Mouse (Mus musculus): ENCODE measurements around the gene Dusp27.

The Dusp27 gene

GRCm38 (mm10) chr1:166102920-166103608 is 24.7 kb downstream of the Dusp27 start:
- DNase-seq (ENCODE audit: low spot score): peak; percentile 58

GRCm38 (mm10) chr1:166098120-166098519 is 29.6 kb downstream of the Dusp27 start:
- DNase-seq (ENCODE audit: low spot score): no peak

- no peak for DNase-seq (ENCODE audit: low spot score)
These were observed 33.3 kb downstream of the Dusp27 start for GRCm38 (mm10) chr1:166094462-166094861.

DNA sequence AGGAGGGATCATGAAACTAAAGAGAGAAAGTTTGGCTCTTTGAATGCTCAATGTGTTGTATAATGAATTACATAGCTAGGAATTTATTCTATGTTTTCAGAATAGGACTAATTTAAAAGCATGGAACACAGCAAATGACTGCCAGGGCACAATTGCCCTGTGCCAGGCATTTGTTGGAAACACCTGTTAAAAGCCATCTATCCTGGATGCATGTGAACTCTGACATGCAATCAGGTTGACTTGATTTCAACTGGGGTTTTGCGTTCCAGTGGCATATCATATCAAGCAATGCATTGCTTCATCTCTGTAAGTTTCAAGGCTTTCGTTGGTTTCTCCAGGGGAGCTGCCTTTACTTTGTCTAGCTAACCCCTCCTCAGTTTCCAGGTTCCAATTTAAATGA is 37.4 kb downstream of the Dusp27 start:
- DNase-seq (ENCODE audit: low spot score): no peak

GRCm38 (mm10) chr1:166089739-166090138 is 38.0 kb downstream of the Dusp27 start:
- DNase-seq (ENCODE audit: low spot score): no peak

DNA sequence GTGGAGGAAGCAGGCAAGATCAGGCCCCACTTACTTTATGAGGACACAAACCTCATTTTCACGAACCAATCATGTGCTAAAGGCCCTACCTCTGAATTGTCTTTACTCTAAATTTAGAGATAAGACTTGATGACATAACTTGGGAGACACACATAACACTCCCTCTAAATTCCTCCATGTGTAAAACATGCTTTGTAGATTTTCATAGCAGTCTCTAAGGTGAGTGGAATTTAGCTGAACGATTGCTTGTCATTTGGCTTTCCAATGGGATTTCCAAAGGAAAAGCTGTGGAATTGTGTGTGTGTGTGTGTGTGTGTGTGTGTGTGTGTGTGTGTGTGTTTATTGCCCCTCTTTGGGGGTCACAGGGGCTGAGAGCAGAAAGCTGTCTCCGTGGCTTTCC is 38.4 kb downstream of the Dusp27 start:
- no peak for DNase-seq (ENCODE audit: low spot score)

DNA sequence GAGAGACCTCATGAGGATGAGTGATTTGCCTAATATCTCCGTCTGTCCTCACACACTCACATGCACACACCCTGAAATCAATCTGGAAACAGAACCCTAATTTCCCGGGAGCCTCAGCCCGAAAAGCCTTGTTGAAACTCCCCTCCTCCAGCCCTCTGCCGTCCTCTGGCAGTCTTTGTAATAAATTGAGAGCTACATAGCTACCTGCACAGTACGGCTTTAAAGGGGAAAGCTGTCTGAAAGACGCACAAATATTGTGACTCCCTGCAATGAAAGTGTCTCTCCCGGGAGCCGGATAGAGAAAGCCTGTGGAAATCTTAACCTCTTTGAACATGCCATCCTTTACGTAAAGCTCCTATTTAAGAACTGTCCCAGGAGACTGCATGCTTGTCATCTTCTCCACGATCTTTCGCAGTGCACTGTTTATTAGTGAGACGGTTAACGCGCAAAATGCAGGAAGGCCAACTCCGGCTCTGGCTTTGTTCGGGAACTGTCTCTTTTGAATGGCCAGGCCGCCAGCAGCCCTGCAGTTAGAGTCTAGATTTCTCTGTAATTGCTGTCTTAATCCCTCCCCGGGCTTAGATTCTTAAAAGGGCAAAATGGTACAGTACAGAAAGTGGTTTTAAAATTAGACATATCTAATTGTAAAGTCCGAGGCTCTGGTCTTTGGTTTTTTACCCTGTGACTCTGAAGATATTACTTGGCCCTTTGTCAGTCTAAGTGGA is 39.1 kb downstream of the Dusp27 start:
- DNase-seq (ENCODE audit: low spot score): no peak

DNA sequence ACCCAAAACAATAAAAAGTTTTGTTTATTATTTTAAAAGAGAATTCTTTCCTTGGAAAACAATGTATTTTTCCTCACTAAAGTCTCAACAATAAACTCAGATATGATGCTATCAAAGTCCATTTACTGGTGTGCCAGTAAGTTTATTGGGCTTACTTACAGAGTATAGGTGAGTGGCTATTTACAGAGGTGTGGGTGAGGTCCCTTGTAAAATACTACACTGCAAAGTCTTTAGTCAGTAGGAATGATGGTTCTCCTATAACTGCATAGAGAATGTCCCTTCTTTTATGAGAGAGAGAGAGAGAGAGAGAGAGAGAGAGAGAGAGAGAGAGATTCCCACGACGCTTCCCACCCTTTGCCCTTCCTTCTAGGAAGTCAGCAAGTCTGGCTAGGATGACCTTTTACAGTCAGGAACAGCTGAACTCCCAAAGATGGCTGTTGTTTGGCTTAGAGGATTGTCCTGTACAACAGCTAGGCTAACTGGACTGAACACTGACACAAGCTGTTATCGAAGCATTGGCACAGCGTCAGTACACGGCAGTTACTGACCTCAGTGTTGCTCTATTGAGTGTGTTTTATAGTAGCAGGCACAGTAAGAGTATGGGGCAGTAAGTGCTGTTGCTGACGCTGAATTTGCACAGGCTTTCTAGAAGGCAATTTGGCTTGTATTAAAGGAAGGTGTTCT is 50.5 kb downstream of the Dusp27 start:
- DNase-seq (ENCODE audit: low spot score): no peak

DNA sequence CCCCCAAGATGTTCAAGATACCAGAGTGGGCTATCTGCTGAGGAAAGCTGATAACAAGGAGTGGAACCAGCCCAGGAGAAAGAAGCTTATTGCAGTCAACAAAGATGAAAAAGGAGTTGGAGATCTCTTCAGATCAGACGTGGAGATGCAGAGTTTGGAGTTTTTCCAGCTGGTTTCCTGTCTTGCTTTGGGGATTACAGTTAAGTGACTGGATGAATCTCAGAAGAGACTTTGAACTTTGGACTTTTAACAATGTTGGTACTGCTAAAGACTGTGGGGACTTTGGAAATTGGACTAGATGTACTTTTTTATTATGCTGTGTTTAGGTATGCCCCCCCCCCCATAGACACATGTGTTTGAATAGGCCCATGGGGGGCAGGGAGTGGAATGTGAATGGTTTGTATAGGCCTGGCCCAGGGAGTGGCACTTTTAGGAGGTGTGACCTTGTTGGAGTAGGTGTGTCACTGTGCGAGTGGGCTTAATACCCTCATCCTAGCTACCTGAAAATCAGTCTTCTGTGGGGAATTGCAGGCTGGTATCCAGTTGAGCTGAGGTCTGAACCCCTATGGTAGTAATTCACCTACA is 59.8 kb downstream of the Dusp27 start:
- no peak for DNase-seq (ENCODE audit: low spot score)

GRCm38 (mm10) chr1:166063870-166064269 is 63.9 kb downstream of the Dusp27 start:
- no peak for DNase-seq (ENCODE audit: low spot score)

DNA sequence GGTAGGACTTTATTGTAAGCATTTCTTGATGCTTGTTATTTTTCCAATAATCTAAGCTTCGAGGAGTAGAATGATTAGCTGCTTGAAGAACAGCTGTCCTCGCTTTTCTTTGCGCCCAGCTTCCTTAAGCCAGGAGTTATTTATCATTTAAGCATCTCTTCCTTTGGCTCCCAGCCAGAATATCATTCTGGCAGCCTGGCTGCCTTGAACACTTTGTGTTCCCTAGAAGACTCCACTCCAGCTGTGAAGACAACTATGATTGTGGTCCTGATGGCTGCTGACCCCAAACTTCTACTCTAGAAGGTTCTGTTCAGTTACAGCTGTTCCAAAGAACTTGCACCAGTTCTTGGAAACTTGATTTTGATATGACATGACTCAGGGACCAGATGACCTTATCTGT is 66.2 kb downstream of the Dusp27 start:
- DNase-seq (ENCODE audit: low spot score): no peak

DNA sequence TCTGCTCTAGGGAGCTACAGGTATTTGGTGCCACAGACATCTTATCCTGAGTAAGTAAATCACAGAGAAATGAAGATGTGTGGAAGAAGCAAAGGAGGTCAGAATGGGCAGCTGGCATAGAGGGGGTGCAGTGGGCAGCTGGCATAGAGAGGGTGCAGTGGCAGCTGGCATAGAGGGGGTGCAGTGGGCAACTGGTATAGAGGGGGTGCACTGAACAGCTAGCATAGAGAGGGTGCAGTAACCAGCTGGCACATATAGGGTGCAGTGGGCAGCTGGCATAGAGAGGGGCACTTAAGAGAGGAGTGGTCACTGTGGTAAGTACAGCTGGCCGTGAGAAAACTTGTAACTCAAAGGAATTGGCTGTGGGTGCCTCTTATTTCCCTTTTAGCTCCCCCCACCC is 67.3 kb downstream of the Dusp27 start:
- no peak for DNase-seq (ENCODE audit: low spot score)

GRCm38 (mm10) chr1:166056098-166056756 is 71.5 kb downstream of the Dusp27 start:
- DNase-seq (ENCODE audit: low spot score): no peak

DNA sequence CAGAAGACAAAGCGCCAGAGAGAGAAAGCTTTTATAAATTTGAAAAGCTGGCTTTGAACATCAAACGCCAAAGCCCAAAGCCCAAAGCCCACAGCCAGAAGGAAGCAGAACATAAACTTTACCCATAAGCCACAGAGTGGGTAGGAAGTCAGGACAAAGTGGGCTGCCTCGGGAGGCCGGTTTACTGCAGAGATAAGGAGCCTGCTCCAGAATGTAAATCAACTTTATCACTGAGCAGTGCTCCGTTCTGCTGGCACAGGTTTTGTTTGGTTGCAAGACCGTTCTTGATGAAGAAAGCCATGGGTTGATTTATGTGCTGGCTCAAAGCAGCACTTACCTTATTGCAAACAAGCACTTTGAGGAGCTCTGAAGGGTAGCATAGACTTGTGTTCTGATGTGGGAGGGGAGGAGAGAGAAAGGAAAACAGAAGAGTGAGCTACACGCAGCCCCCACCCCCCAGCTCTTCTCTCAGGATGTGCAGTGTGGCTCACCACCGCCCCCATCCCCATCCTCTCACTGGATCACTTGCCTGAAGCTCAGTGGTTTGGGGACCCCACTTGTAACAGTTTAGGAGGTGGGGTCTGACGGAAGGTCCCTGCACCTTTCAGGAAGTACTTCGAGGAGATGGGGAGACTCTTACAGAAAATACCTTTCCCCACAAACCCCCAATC is 74.3 kb downstream of the Dusp27 start:
- DNase-seq (ENCODE audit: low spot score): peak; percentile 13

DNA sequence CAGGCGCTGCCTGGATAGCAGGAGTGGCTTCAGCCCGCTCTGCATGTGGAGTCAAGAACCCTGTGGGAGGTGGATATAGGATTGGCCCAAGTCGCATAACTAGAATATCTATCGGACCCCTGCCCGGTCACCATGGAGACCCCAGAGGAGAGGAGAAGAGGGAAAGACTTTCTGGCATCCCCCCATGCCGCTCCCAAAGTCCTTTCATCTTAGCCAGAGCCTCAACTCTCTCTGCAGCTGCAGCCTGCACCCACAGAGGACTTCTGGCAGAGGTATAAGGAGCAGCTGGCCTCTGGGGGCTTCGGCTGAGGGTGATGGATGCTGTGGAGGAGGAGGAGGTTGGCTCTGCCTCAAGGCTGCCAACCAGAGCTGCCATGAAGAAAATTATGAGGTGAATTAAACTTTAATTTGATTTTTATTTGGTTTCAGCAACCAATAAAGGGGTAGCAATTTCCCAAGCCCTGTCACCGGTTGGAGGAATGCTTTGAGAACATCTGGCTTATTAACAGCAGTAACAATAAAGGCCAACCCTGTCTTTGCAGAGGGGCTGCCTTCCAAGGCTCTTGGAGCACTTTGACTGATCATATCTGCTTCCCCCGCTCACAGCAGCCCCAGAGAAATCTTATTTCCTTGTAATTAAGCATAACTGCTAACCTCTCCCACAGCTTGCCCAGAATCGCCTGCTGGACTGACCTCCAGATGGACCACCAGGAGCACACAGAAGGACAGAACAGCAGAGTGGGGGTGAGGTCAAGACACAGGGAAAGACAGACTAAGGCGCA is 78.5 kb downstream of the Dusp27 start:
- no peak for DNase-seq (ENCODE audit: low spot score)

- peak; percentile 69 for DNase-seq (ENCODE audit: low spot score)
These were observed 79.4 kb downstream of the Dusp27 start for GRCm38 (mm10) chr1:166048230-166048911.

Data from T-cell, adult 2 months (primary cell).